Mouse (Mus musculus) lung, postnatal 25 days (tissue): ENCODE measurements around the gene Slc35e4.
"Not testable (repeated sequence)": the region's sequence is repeated elsewhere in the genome, so short reads cannot be mapped to it uniquely, and the experiment has no call there.

Source experiments
- DNase-seq: peaks from one replicate; pipeline ENCODE4 v3.0.0; 2022; ENCODE audit warnings: low spot score

Gene Slc35e4

DNA sequence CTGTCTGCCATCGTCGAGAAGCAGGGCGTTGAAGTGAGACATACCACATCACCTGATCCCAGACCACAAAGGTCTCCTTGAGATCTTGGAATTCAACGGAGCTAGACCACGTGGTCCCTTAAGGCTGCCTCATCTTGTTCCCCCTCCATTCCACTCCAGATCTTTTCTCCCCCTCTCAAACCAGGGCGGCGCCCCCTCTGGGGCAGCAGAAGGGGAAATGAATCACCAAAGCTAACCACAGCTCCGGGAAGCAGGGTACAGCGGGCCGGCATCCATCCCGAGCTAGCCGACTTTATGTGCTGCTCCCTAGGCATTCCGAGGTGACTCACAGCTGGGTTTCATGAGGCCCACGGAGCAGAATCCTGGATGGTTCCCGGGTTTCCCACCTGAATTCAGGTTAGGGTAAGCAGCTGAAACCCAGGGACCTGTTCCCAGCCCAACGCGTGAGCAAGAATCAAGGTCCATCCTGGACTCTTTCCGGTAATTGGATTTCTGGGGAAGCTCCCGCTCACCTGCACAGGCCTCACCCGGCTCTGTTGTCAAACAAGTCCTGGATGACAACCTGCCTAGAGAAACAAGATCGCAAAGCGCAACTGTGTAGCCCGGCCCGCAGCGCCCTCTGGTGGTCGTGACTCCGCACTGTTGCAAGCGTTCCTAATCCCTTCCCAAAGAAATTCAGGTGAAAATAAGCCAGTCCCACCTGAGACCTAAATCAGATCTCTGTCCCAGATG lies at the start of gene Slc35e4:
TSS of gene Slc35e4 (minus strand) at position 556 of the 732 bp plus-strand sequence.
- peak; percentile 81 for DNase-seq

DNA sequence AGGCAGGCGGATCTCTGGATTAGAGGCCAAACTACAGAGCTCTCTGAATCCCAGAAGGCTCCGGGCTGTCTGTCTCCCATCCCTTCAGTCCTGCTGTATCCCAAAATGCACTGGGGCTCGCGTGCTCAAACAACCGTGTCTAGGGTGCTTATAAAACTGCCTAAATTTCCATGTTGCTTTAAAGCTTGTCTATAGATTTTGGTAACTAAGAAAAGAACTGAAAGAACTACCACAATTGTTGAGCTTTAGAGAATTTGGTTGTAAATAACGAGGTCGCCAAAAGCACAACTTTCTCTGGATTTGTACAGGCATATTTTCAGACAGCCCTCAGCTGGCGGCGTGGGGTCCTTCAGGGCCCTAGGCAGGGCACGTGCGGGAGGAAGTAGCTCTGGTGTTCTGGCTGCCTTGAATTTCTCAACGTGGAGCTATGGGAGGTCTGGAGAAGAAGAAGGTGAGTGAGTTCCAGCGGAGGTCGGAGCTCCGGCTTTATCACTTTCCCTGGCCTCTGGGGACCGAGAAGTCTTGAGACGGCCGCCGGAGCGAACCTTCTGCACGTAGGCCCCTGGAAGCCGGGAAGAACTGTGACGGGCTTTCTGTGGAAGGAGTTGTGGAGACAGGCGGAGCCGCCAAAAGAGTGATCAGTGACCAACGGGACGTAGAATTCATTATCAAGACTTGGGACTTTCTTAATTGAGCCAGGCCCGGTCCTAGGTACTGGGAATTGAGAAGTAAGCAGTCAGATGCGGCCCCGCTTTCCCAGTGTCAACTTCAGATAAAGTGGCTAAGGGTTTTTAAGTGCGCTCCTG lies 49.3 kb upstream of the Slc35e4 start, which contains the start of gene Pes1:
TSS of gene Pes1 (plus strand) at position 366 of the 806 bp plus-strand sequence.
- peak; percentile 84 for DNase-seq

DNA sequence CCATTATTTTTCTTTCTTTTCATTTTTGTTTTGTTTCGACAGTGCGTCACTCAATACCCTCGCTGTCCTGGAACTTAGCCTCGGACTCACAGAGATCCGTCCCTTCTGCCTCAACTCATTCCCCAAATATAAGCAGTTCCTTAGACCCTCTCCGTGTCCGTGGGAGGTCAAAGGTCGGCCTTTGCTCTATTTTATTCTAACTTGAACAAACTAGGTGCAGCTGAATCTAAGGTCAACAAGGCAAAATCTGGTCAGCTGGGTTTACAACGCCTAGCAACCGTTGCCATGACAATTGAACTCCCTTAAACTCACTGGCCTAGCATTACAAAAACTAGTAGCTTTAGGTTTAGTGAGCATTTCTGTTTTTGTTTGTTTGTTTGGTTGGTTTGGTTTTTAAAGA lies 48.7 kb upstream of the Slc35e4 start:
- peak; percentile 10 for DNase-seq

DNA sequence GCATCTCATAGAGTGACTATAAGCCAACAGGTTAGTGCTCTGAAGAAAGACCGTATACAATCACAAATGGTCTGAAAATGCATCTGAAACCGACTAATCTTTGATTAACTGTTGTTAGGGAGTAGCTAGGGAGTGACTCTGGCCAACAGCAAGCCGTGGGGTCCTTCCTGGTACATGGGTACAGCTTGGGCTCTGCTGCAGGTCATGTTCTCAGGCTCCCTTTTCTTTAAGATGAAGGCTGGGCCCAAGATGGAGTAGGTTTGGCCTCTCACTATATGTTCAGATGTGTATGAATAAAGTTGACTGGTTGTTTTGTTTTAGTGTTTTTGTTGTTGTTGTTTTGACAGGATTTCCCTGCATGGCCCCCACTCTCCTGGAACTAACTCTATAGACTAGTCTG lies 47.3 kb upstream of the Slc35e4 start:
- DNase-seq = no peak

DNA sequence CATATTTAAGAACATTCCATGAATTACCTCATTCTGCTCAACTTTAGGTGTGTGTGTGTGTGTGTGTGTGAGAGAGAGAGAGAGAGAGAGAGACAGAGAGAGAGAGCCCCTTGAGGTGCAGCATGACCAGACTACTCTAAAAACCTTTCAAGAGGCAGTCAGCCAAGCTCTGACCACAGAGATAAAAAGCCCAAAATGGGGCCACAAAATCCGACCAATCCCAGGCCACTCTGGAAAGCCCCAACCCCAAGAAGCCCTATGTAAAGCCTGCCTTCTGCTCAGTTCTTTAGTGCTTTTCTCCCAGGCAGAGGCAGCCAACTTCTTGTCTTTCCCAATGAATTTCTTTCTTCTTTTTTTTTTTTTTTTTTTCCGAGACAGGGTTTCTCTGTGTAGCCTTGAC lies 46.4 kb upstream of the Slc35e4 start:
- DNase-seq = no peak

DNA sequence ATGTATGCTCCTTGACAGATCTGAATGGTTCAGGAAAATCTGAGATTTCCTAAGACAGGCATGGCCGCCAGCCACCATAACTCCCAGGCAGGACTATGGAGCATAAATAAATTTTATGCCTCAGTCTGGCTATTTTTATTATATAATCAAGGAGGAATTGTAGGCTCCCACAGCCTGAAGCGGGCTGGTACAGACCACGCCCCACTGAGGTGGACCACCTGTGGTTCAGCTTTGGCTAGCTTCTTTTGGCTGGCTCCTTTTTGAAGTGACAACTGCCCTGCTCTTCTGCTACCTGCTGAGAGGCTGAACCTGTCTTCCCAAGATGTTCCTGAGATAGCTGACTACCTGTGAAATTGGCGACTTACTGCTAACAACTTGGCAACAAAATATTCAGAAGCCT lies 40.9 kb upstream of the Slc35e4 start:
- not testable (repeated sequence) for DNase-seq

DNA sequence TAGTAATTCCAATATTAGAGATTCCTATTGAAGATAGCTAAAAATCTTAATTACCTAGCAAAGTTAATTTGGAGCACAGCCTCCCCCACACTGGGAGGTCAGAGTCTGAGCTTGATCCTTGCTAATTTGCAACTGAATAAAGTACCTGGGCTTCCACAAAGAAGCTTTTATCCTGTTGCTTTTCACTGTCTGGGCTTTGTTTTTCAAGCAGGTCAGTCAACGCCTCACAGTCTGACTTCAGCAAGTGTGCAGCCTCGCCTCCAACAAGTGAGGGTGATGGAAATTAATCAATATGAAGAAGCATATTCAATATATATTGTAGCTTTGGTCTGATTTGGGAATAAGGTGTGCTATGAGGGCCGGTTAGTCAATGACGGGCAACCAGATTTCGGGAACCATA lies 40.4 kb upstream of the Slc35e4 start:
- DNase-seq = not testable (repeated sequence)

DNA sequence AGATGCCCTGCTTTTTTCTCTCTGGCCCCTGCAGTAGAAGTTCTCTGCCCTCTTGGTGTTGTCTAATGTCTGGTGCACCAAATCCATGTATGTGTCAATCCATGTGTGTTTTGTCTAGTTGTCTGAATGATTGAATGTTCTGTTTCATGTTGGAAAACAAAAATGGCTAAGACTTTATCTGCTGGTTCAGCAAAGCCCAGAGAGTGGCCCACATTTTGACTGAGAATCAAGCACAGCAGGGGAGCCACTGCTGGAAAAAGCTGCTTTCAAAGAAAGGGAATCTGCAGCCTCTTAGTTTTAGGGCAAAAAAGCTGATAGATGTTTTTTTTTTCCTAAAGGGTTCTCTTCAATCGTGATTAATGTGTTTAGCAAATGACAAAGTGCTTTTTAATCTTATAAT lies 31.9 kb upstream of the Slc35e4 start:
- no peak for DNase-seq

DNA sequence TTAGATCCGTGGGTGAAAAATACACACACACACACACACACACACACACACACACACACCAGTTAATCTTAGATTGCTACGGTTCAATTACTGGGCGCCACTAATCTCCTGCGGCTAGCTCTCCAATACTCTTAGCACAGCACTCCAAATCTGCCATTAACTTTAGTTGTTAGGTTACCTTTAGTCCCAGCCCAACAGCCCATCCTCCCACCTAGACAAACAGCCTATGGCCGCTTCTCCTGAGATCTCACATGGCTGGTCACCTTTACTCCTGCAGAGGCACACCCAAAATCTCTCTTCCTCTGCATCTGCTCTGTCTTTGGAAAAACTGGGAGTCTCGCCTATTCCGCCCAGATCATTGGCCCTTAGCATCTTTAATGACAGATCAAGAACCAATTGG lies 26.9 kb upstream of the Slc35e4 start:
- no peak for DNase-seq

DNA sequence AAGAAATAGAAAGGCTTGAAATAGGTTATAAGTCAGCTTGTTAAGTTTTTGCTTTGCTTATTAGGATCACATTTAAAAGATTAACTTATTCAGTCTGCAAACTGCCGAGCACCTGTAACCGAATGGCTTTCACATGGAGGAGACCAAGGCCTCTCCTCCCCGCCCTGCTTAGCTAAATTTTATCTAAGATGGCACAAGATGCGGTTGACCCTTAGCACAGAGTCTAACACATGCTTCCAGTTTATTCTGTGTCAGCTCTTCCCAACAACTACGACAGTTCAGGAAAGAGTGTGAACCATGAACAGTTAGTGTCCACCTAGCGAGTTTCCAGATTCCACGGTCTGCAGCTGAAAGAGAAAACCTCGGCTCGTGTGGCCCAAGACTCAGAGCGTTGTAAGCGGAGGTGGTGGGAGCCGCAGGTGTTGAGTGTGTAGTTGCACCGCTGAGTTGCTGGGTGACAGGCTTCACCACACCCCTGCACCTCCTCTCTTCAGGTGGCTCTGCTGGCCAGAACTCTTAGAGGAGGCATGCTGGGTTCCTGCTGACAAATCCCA lies 22.9 kb upstream of the Slc35e4 start:
- DNase-seq = no peak

DNA sequence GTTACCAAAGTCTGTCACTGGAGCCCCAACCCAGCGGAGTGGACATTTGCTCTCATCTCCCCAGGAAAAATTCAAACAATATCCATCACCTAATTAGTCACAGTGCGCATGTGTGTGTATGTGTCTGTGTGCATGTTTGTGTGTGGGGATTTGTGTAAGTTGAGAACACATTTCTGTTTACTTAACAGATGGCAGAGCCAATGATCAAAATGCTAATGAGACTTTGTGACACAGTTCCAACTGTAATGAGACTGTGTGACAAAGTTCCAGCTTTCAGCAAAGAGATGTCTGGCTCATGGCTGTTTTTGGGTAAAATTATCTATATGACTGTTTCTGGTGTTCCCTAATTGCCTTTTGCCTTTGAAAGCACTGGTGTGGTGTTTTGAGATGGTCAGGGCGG lies 21.9 kb upstream of the Slc35e4 start:
- DNase-seq = no peak

DNA sequence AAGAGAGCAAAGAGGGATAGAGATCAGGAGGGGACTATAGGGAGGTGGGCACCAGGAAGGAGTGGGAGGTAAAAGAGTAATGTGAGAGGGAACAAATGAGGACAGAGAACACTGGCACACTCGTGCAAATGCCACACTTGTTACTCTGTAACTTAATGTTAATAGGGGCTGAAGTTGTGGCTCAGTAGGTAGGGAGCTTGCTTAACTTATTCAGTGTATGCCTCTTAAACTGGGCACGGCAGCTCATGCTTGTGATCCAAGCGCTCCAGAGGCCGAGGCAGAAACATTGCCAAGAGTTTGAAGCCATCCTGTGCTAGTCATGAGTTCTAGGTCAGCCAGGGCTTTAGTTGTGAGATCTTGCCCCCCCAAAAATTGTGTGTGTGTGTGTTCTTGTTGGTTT lies 20.7 kb upstream of the Slc35e4 start:
- no peak for DNase-seq

DNA sequence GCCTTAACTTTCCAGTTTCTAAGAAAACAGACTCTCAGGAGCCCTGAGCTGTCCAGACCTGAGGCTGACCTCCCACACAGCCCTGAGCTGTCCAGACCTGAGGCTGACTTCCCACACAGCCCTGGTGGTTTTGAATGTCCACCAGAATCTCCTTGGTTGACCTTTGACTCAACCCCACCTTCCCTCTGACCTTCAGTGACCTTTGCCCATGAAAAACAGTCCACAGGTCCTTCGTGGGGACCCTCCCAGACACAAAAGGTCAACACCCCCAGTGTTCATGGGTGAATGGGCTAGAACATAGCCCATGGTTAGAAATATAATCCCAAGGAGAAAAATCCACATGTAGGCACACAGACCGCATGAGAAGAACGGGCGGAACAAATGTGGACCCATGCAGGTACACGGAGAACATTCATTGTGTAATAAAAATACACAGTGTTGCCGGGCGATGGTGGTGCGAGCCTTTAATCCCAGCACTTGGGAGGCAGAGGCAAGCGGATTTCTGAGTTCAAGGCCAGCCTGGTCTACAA lies 19.4 kb upstream of the Slc35e4 start:
- DNase-seq = no peak

DNA sequence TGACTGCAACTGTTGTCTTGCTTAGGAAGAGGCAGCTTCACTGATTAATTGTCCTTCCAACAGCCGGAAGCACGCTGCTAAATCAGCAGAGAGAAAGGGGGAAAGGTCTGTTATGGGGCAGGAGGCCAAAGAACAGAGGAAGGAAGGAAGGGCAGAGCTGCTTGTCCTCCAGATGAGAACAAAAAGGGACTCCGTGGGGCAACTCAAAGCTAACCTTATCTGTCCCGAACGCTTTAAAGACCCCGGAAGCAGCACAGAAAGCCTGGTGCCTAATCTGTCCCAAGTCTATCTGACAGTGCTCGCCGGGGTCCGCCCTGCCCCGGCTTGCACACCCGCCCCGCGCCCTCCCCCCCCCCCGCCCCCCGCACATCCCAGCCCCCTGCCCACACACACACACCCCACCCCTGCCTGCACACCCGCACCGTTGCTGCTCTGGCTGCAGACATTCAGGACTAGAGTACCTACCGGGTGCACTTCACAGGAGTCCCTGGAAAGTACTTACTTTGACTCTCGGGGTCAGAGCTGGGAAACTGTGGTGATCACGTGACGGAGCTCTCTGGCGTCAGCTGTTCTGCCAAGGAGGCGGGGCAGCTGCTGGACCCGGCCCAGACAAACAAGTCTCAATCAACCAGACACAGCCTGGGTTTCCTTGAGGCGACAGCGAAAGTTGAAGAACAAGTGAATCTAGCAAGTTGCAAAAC lies 17.2 kb upstream of the Slc35e4 start, which contains the start of gene Tcn2:
TSS of gene Tcn2 (minus strand) at position 649 of the 701 bp plus-strand sequence.
- peak; percentile 94 for DNase-seq

DNA sequence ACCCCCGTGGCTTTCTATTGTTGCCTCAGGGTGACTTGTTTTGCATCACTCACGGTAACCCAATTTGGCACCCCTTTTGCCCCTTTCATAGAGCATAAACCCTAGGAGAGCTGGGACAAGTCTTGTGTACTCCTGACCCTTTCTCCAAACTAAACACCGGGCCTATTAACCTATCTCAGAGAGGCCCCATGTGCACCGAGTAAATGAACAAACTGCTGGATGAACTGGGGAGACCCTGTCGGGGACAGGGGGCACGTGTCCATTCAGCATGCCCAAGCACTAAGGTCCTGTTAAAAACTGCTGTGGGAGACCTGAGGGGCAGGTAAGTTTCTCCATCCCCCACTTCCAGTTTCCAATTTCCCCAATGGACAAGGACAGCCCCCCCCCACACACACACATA lies 16.5 kb upstream of the Slc35e4 start:
- DNase-seq = no peak

DNA sequence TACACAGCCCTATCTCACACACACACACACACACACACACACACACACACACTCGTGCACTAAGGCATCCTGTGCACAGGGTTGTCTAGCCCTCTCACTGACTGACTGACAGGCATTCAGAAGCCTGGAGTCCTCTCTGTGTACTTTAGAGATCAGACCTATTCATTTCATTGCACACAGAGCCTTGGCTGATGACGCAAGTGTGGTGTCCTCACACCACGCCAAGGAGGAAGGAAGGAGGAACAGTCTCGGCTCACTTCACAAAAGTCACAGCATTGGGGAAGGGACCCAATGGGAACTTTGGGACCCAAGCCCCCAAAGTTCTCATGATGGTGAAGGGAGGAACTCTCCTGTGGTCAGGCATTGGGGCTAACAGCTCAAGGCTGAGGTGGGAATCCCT lies 15.6 kb upstream of the Slc35e4 start:
- peak; percentile 64 for DNase-seq

DNA sequence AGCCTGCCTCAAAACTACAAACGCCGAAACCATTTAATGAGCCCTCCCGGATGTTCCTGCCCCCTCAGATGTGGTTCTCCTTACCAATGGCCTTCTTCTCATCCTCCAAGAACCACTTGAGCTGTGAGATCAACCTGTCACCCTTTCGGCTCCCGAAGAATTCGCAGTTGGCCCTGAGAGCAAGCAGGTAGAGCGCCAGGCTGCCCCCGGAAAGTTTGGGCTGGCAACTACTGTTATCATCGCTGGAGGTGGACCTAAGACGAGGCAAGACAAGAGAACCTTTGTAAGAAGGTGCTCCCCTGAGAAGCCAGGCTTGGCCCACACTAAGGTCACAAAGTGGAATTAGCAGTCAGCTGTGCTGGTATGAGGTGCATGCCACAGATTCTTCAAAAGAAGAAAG lies 11.5 kb upstream of the Slc35e4 start:
- no peak for DNase-seq

DNA sequence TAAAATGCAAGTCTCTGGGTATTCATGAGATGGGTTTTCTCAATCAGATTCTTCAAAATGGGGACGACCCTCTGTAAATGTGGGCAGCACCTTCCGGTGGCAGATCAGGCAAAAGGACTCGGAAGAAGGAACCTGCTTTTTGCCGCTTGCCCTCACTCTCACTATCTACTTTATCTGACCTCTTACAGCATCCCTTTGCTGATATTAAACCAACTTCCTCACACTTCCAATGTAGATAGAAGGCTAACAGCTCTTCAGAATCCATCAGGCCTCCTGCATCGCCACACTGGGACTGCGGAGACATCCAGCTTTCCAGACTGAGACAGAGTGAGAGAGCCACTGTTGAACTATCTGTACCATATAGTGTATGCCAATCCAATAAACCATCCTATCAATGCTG lies 8.3 kb upstream of the Slc35e4 start:
- DNase-seq = no peak

DNA sequence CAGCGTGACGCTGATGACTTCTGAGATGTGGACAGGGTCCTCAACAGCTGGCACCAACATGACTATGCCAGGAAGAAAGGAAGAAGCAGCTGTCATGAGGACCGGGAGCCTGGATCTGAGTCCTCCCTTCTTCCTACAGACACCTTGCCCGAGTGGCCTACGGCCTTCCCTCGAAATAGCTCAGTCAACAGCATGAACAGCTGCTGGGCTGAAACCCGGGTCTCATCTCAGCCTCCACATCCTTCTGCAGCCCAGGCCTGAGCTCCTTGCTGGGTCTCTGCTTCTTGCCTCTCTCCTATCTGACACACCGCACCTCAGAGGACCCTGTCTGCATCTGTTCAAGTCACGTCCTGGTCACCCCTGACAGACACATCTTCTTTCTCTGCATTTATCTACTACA lies 7.7 kb upstream of the Slc35e4 start:
- no peak for DNase-seq

DNA sequence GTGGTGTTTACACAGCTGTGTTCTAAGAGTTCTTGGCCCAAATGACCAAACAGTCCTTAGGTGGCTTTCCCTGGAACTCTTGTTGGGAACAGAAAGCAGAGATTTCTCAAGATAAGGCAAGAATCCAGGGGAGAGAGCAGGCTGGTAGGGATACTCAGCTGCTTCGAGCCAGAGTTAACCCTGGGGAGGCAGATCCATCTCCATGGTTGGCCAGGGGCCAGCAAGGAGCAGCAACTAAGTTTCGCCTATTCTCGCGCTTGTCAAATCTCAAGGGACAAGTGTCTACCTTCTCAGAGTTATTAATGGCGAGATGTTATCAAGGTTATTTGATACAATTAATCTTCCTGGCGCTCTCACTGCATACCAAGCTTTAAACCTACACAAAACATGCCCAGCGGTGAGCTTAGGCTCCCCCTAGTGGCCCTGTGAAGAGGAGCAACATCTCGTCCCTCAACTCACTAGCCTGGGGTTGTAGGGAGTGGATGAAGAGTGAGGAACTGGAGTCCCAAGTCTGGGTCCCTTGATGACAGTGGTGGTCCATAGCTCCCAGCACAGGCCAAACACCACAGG lies 6.9 kb upstream of the Slc35e4 start:
- DNase-seq = peak; percentile 48

DNA sequence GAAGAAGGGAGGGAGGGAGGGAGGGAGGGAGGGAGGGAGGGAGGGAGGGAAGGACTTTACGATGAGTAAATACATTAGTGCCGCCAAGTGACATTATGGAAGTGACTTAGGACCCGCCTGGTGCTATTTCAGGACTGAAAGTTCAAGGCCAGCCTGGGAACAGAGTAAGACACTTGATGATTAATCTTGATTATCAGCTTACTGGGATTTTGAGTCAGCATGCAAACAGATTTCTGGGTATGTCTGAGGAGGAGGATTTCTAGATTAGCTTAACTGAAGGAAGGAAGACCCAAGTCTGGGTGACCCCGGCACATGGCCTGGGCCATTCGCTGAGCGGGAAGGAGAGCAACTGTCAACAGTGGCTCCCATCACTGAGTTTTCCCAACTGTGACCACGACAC lies 6.0 kb upstream of the Slc35e4 start:
- no peak for DNase-seq

DNA sequence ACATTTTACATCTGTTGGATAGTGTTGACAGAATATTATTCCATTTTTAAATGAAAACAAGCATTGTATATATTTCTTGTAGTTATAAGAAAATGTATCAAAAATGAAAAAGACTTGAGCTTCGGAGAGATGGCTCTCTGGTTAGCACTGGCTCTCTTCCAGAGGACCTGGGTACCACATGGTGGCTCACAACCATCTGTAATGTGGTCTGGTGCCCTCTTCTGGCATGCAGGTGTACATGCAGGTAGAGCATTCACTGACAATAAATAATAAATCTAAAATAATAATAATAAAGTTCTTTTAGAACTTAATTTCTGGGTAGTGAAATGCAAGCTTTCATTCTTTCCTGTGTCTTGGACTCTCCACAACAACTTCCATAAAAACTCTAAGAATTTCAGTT lies 4.3 kb upstream of the Slc35e4 start:
- DNase-seq = no peak
